Mouse (Mus musculus) limb, embryonic 10.5 days (tissue): Measurements from ENCODE around the gene Gpd2. TPM values are rescaled to one million over a fixed set of nuclear protein-coding genes. Genes with fewer than 3 reads are reported as not detected.

ENCODE experiments used
- DNase-seq: peaks from one replicate; pipeline ENCODE4 v3.0.0-alpha.2; 2017; ENCODE audit warnings: low spot score
- H3K27ac ChIP-seq: fragments of 300-500 bp; sonication (generic); 2 replicates; pipeline ENCODE4 v1.5.1; 2016; ENCODE audit warnings: mild to moderate bottlenecking
- H3K27me3 ChIP-seq: fragments of 300-500 bp; sonication (generic); 2 replicates; pipeline ENCODE4 v1.6.1; 2016; ENCODE audit warnings: low read depth, mild to moderate bottlenecking; ENCODE audit not compliant: poor library complexity, severe bottlenecking
- H3K36me3 ChIP-seq: fragments of 300-500 bp; sonication (generic); 2 replicates; pipeline ENCODE4 v1.6.1; 2016; ENCODE audit warnings: mild to moderate bottlenecking, moderate library complexity
- H3K4me1 ChIP-seq: fragments of 300-500 bp; sonication (generic); 2 replicates; pipeline ENCODE4 v1.6.1; 2016
- H3K4me3 ChIP-seq: fragments of 300-500 bp; sonication (generic); 2 replicates; pipeline ENCODE4 v1.5.1; 2016; ENCODE audit warnings: mild to moderate bottlenecking, moderate library complexity
- H3K9me3 ChIP-seq: fragments of 300-500 bp; sonication (generic); replicated peaks from 2 replicates; pipeline ENCODE4 v1.6.1; 2016; ENCODE audit warnings: mild to moderate bottlenecking
- WGBS: fragments of 180-500 bp; shearing (Covaris S2); methylation state at CpG from one replicate; pipeline ENCODE4 v1.1.7; 2016; 5-methylcytosine and 5-hydroxymethylcytosine counted together
- polyA plus RNA-seq: library from polyadenylated mRNA; unstranded; fragments of >200 nt; fragmentation: Nextera tagmentation; extraction: Ambion mirVana; gene quantifications from 2 replicates; pipeline ENCODE4 v1.2.1, GENCODE M21; 2016

The Gpd2 gene
- polyA plus RNA-seq, 1 experiment from 2014 or later = 22.5 TPM

DNA sequence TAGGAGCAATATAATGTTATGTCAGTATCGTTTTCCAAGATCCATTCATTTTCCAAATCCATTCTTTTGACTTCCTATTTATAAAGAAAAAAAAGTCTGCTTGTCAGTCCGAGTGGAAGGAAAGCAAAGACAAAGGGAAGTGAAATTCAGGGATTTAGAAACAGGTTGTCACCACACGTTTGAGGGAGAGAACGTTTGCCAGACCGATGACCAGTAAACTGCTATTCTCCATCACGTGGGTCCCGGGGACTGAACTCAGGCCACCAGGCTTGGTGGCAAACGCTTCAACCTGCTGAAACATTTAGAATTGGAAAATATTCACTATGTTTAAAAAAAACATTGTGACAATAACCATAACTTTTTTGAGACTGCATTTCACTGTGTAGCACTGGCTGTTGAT is 93.8 kb downstream of the Gpd2 start:
- Histone ChIP-seq H3K4me3 (no peak overlapping the region), H3K4me1 (peaks cover 10% of the 10 kb centered on the region; the same call in 1 of the 2 replicates), H3K9me3 (no peaks in the 10 kb centered on the region), H3K27ac (no peak overlapping the region), H3K27me3 (no peaks in the 10 kb centered on the region), H3K36me3 (peaks cover 3% of the 10 kb centered on the region; the same call in 1 of the 2 replicates)
- 89% methylated on average over 8 of the region's 8 CpGs for WGBS
- no peak for DNase-seq

DNA sequence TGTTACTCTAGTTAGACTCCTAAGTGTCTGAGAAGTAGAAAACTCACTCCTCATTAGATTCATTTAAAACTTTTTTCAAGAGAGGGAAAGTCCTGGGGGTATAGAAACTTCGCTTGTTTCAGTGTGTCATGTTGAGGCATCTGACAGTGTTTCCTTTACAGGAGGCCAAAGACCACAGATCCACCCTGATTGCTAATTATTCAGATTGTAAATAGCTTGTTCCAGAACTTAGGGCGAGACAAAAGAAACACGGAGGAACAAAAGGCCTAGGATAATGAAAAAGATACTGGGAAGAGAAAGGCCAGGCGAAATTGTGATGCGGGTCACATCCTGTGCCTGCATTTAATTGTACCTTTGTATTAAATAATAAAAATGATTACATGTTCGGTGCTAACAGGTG is 96.0 kb downstream of the Gpd2 start:
- H3K27me3 ChIP-seq = no peaks in the 10 kb centered on the region
- H3K27ac ChIP-seq = no peak overlapping the region
- no peaks in the 10 kb centered on the region for H3K9me3 ChIP-seq
- peaks cover 22% of the 10 kb centered on the region for H3K4me1 ChIP-seq
- no peak for DNase-seq
- WGBS = 90% methylated on average over 6 of the region's 6 CpGs
- H3K4me3 ChIP-seq = no peak overlapping the region
- H3K36me3 ChIP-seq = peaks cover 3% of the 10 kb centered on the region; the same call in 1 of the 2 replicates

GRCm38 (mm10) chr2:57335397-57335796 is 98.0 kb downstream of the Gpd2 start:
- Histone ChIP-seq H3K27ac (no peak overlapping the region), H3K9me3 (no peaks in the 10 kb centered on the region), H3K4me1 (peaks cover 28% of the 10 kb centered on the region), H3K4me3 (no peak overlapping the region), H3K36me3 (peaks cover 3% of the 10 kb centered on the region; the same call in 1 of the 2 replicates), H3K27me3 (no peaks in the 10 kb centered on the region)
- 92% methylated on average over 15 of the region's 15 CpGs for WGBS
- no peak for DNase-seq

DNA sequence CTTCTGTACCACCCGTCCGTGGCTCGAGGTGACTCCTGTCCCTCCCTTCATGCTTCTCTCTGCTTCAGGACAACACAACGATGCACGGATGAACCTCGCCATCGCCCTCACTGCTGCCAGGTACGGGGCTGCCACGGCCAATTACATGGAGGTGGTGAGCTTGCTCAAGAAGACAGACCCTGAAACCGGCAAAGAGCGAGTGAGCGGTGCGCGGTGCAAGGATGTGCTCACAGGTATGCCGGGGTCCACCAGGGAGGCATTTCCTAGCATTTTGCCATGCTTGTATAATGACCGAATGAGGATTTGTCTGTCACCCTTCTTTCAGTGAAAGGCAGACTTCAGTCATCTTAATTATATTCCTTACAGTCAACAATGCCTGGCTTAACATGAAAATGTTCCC is 101.3 kb downstream of the Gpd2 start:
- no peak for DNase-seq
- WGBS = 96% methylated on average over 16 of the region's 16 CpGs
- Histone ChIP-seq H3K4me3 (no peak overlapping the region), H3K27me3 (no peaks in the 10 kb centered on the region), H3K9me3 (no peaks in the 10 kb centered on the region), H3K4me1 (peaks cover 43% of the 10 kb centered on the region), H3K27ac (peak overlapping the region; percentile 26; the same call in 1 of the 2 replicates), H3K36me3 (no peaks in the 10 kb centered on the region)

- Histone ChIP-seq H3K27ac (no peak overlapping the region), H3K4me3 (no peak overlapping the region), H3K4me1 (peaks cover 29% of the 10 kb centered on the region), H3K36me3 (peaks cover 8% of the 10 kb centered on the region; the same call in 1 of the 2 replicates), H3K9me3 (no peaks in the 10 kb centered on the region), H3K27me3 (no peaks in the 10 kb centered on the region)
- DNase-seq = no peak
- WGBS = 17% methylated on average over 1 of the region's 1 CpGs
Observed at GRCm38 (mm10) chr2:57342910-57343309, 105.5 kb downstream of the Gpd2 start.

DNA sequence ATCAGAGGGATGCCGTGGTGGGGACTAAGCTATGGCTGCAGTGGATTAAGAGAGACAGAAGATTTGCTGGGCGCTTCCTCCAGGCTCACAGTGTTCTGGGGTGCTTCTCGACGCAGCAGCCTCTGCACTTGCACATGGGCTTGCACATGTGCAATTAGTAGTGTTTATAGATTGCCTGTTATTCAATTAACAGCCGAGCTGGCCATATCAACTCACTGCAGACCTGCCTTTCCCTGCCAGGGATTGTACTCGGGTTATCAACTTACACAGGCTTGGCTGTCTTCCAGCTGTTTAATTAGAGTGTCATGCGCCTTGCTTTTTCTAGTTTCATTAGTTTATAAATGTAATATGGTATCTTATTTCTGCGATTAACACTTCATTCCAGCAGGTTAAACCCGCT is 113.2 kb downstream of the Gpd2 start:
- peaks cover 8% of the 10 kb centered on the region; the same call in 1 of the 2 replicates for H3K36me3 ChIP-seq
- peaks cover 12% of the 10 kb centered on the region for H3K4me1 ChIP-seq
- H3K9me3 ChIP-seq = no peaks in the 10 kb centered on the region
- no peaks in the 10 kb centered on the region for H3K27me3 ChIP-seq
- 63% methylated on average over 9 of the region's 9 CpGs for WGBS
- H3K27ac ChIP-seq = no peak overlapping the region
- H3K4me3 ChIP-seq = no peak overlapping the region
- no peak for DNase-seq

DNA sequence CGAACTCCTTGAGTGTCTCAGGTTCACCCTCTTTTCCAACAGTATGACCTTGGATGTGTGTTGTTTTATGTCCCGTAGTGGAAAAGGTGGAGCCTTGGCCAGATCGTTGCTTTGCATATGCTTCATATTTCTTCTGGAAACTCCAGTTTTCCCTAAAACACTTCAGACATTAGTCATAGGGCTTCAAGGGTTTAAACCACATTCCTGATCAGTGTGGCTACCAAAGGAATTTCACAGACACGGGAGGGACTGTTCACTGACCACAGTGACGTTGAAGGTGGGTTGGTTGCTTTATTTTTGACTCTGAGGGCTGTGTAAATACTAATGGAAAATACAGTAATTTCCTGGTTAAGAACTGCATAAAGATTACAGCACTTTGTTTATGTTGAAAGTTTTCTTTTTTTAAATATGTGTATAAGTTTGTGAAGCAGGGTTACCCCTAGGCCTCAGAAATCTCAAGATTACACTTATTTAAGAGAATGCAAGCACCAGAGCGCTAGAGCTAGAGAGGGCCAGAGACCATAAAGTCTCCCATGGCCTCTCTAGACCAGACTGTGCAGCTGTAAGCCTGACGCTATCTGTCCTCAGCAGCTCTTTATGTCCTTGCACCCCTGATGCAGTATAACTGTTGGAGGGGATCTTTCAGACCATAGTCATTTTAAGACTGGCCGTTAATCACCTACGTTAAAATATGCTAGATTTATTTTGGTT is 116.4 kb downstream of the Gpd2 start:
- DNase-seq = no peak
- 91% methylated on average over 9 of the region's 9 CpGs for WGBS

DNA sequence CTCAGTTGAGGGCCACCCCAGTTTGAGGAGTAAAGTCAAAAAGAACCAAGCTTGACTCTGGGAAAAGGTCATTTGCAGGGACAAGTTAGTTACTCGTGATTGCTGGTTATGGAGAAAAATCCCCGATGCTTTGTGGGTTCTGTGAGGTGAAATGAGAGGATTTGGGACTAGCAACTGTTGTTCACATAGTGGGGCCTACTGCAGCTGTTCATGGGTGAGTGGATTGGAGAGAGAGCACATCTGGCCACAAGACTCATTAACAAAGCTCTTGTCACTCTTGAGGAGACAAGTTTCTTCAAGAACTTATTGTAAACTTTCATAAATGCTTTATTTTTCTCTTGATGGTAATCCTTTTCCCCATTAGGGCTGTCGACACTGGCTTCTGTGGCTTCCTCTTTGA is 117.4 kb downstream of the Gpd2 start:
- H3K4me1 ChIP-seq = peaks cover 12% of the 10 kb centered on the region
- 86% methylated on average over 3 of the region's 3 CpGs for WGBS
- H3K4me3 ChIP-seq = no peak overlapping the region
- H3K27me3 ChIP-seq = no peaks in the 10 kb centered on the region
- H3K27ac ChIP-seq = no peak overlapping the region
- peaks cover 4% of the 10 kb centered on the region; the same call in 1 of the 2 replicates for H3K36me3 ChIP-seq
- DNase-seq = no peak
- no peaks in the 10 kb centered on the region for H3K9me3 ChIP-seq

More for the DNA sequence above, 116.4 kb downstream of the Gpd2 start:
- no peaks in the 10 kb centered on the region for H3K27me3 ChIP-seq
- H3K27ac ChIP-seq = no peak overlapping the region
- H3K9me3 ChIP-seq = no peaks in the 10 kb centered on the region
- H3K36me3 ChIP-seq = peaks cover 4% of the 10 kb centered on the region; the same call in 1 of the 2 replicates
- H3K4me3 ChIP-seq = no peak overlapping the region
- H3K4me1 ChIP-seq = peaks cover 12% of the 10 kb centered on the region

DNA sequence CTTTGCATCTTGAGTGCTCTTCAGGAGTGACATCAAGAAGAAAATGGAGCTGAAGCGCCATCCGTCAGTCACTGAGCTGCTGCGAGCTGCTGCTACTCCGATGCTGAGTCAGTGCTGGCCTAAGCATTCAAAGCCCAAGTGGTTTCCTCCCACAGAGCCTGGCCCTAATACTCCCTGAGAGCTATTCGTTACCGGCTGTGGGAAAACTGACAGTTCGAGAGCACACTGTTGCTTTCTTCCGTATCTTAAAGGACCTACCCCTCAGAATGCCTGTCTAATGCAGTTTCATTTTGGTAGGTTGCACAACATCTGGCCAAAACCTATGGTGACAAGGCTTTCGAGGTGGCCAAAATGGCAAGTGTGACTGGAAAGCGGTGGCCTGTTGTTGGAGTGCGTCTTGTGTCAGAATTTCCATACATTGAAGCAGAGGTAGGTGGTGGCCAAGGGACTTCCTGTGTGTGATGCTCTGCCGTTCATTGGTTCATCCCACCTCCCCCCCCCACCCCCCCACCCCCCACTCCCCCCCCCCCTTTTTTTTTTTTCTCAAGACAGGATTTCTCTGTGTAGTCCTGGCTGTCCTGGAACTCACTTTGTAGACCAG is 118.9 kb downstream of the Gpd2 start:
- no peak for DNase-seq
- H3K4me1 ChIP-seq = no peaks in the 10 kb centered on the region
- H3K27me3 ChIP-seq = no peaks in the 10 kb centered on the region
- WGBS = 89% methylated on average over 12 of the region's 12 CpGs
- H3K4me3 ChIP-seq = no peak overlapping the region
- H3K27ac ChIP-seq = no peak overlapping the region
- H3K36me3 ChIP-seq = peaks cover 4% of the 10 kb centered on the region; the same call in 1 of the 2 replicates
- H3K9me3 ChIP-seq = no peaks in the 10 kb centered on the region

DNA sequence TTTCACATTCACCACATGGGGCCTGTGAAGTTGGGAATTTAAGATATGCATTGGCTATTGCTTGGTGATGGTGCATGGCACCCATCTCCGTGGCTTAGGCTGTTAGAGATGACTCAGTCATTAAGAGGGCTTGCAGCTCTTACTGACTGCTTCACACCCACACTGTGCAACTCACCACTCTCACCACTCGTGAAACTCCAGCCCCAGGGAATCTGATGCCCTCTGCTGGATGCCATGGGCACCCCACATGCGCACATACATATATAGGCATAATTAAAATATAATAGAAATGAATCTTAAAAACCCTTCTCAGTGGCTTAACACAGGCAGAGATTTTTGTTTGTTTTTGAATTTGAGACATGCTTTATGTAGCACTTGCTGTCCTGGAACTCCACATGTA is 125.1 kb downstream of the Gpd2 start:
- no peaks in the 10 kb centered on the region for H3K9me3 ChIP-seq
- H3K4me1 ChIP-seq = peaks cover 17% of the 10 kb centered on the region
- no peak overlapping the region for H3K27ac ChIP-seq
- 91% methylated on average over 3 of the region's 3 CpGs for WGBS
- H3K4me3 ChIP-seq = no peak overlapping the region
- DNase-seq = no peak
- no peaks in the 10 kb centered on the region for H3K27me3 ChIP-seq
- no peaks in the 10 kb centered on the region for H3K36me3 ChIP-seq

DNA sequence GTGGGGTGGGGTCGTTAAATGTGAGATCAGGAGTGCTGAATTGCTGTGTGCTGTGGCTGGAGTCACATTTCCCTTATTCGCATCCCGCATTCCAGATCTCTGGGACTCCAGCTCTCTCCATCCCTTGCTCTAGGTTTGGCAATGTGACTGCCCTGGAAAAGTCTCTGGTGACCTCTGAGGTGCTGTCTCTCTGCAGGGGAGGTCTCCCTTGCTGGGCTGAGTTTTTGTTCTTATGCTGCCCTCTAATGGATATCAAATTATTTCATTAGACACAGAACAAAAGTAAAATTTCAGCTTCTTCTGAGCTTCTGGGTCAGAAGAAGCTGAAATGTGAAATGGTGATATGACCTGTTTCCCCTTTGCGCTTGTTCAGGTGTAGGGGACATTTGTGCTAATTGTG is 137.2 kb downstream of the Gpd2 start:
- no peak overlapping the region for H3K4me3 ChIP-seq
- H3K36me3 ChIP-seq = no peaks in the 10 kb centered on the region
- peak overlapping the region; percentile 14; the same call in 1 of the 2 replicates for H3K27ac ChIP-seq
- DNase-seq = peak; percentile 34
- 36% methylated on average over 4 of the region's 4 CpGs for WGBS
- no peaks in the 10 kb centered on the region for H3K27me3 ChIP-seq
- peaks cover 13% of the 10 kb centered on the region for H3K4me1 ChIP-seq
- no peaks in the 10 kb centered on the region for H3K9me3 ChIP-seq

GRCm38 (mm10) chr2:57375138-57375837 is 137.9 kb downstream of the Gpd2 start:
- H3K9me3 ChIP-seq = no peaks in the 10 kb centered on the region
- no peaks in the 10 kb centered on the region for H3K36me3 ChIP-seq
- H3K4me1 ChIP-seq = peaks cover 13% of the 10 kb centered on the region
- no peak overlapping the region for H3K4me3 ChIP-seq
- 86% methylated on average over 7 of the region's 7 CpGs for WGBS
- no peak for DNase-seq
- H3K27me3 ChIP-seq = no peaks in the 10 kb centered on the region
- H3K27ac ChIP-seq = no peak overlapping the region
